Mouse (Mus musculus) liver, embryonic 12.5 days (tissue): ENCODE measurements around the gene Hjurp. TPM values are rescaled to one million over a fixed set of nuclear protein-coding genes. Genes with fewer than 3 reads are reported as not detected.
A peak's percentile ranks its signal among the peaks of the same experiment; 100 is the strongest.

Experiments used
- ATAC-seq: fragments of 200-750 bp; cut with Nextera tagmentation; 2 replicates; pipeline ENCODE4 v1.8.0; 2017; ENCODE audit warnings: moderate number of reproducible peaks, mild to moderate bottlenecking, moderate library complexity
- H3K27ac ChIP-seq: fragments of 300-500 bp; sonication (generic); 2 replicates; pipeline ENCODE4 v1.5.1; 2016; ENCODE audit warnings: mild to moderate bottlenecking
- H3K27me3 ChIP-seq: fragments of 300-500 bp; sonication (generic); replicated peaks from 2 replicates; pipeline ENCODE4 v1.6.1; 2016; ENCODE audit warnings: mild to moderate bottlenecking, moderate library complexity
- H3K36me3 ChIP-seq: fragments of 300-500 bp; sonication (generic); 2 replicates; pipeline ENCODE4 v1.6.1; 2016; ENCODE audit warnings: mild to moderate bottlenecking, moderate library complexity
- H3K4me1 ChIP-seq: fragments of 300-500 bp; sonication (generic); 2 replicates; pipeline ENCODE4 v1.6.1; 2016
- H3K4me2 ChIP-seq: fragments of 300-500 bp; sonication (generic); 2 replicates; pipeline ENCODE4 v1.6.1; 2016; ENCODE audit warnings: mild to moderate bottlenecking, moderate library complexity
- H3K4me3 ChIP-seq: fragments of 300-500 bp; sonication (generic); 2 replicates; pipeline ENCODE4 v1.5.1; 2016; ENCODE audit warnings: mild to moderate bottlenecking, moderate library complexity
- H3K9ac ChIP-seq: fragments of 300-500 bp; sonication (generic); 2 replicates; pipeline ENCODE4 v1.6.1; 2016; ENCODE audit warnings: mild to moderate bottlenecking, moderate library complexity
- H3K9me3 ChIP-seq: fragments of 300-500 bp; sonication (generic); replicated peaks from 2 replicates; pipeline ENCODE4 v1.6.1; 2016; ENCODE audit warnings: mild to moderate bottlenecking, moderate library complexity
- WGBS: fragments of 180-500 bp; shearing (Covaris S2); methylation state at CpG from one replicate; pipeline ENCODE4 v1.1.7; 2016; ENCODE audit not compliant: insufficient replicate concordance; 5-methylcytosine and 5-hydroxymethylcytosine counted together
- polyA plus RNA-seq: library from polyadenylated mRNA; unstranded; fragments of >200 nt; fragmentation: Nextera tagmentation; extraction: Ambion mirVana; gene quantifications from 2 replicates; pipeline ENCODE4 v1.2.1, GENCODE M21; 2016

Gene Hjurp
- polyA plus RNA-seq, 1 experiment from 2014 or later = 106 TPM

DNA sequence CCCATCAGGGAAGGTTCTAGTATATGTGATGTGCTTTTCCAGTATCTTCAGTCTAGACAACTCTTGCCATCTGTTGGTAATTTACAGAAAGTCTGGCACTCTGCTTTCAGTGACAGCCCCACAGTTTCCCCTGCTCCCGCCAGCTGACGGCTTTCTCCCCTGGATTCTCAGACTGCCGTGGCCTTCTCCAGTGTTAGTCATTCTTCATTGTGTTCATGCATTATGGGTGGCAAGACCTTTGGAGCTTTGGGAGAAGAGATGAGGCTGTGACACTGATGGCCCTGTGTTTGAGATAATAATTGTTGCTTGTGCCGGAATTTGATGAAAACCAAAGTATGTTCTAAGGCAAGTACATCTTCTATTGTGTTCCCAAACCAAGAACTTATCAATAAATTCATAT is 58.8 kb downstream of the Hjurp start:
- Histone ChIP-seq H3K4me1 (no peaks in the 10 kb centered on the region), H3K36me3 (no peaks in the 10 kb centered on the region), H3K9me3 (peaks cover 36% of the 10 kb centered on the region), H3K4me3 (no peak overlapping the region), H3K4me2 (no peak overlapping the region), H3K27me3 (no peaks in the 10 kb centered on the region), H3K27ac (no peak overlapping the region), H3K9ac (no peak overlapping the region)
- WGBS = 40% methylated on average over 4 of the region's 4 CpGs
- ATAC-seq = no peak

DNA sequence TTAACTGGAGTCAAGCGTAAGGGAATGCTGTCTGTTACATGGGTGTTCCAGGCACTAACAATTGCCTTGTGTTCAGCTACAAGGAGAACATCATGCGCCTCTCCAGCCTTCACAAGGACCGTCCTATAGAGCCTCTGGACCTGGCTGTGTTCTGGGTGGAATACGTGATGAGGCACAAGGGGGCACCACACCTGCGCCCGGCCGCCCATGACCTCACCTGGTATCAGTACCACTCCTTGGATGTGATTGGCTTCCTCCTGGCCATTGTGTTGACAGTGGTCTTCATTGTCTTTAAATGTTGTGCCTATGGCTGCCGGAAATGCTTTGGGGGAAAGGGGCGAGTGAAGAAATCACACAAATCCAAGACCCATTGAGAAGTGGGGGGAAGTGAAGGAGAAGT is 59.4 kb downstream of the Hjurp start:
- H3K36me3 ChIP-seq = no peaks in the 10 kb centered on the region
- H3K9ac ChIP-seq = no peak overlapping the region
- no peaks in the 10 kb centered on the region for H3K27me3 ChIP-seq
- H3K4me3 ChIP-seq = no peak overlapping the region
- no peak overlapping the region for H3K4me2 ChIP-seq
- H3K27ac ChIP-seq = no peak overlapping the region
- peaks cover 41% of the 10 kb centered on the region for H3K9me3 ChIP-seq
- H3K4me1 ChIP-seq = no peaks in the 10 kb centered on the region
- WGBS = 61% methylated on average over 9 of the region's 9 CpGs
- ATAC-seq = no peak

DNA sequence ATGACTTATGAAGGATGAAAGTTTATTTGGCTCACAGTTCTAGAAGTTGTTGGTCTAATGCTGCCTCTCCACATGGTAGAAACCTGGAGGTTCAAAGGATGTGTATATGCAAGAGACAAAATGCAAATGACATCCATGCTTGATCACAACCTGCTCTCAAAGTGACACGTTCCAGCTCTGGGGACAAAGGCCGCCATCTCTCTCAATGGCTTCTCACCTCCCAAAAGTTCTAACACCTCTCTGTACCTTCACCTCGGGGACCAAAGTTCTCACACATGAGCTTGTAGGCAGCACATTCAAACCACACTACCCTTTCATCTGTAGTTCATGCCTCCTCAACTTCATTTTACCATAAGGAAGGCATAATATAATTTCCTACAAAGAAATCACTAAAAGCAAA is 59.9 kb downstream of the Hjurp start:
- Histone ChIP-seq H3K9ac (no peak overlapping the region), H3K4me3 (no peak overlapping the region), H3K27ac (no peak overlapping the region), H3K4me2 (no peak overlapping the region), H3K36me3 (no peaks in the 10 kb centered on the region), H3K27me3 (no peaks in the 10 kb centered on the region), H3K9me3 (peaks cover 46% of the 10 kb centered on the region), H3K4me1 (no peaks in the 10 kb centered on the region)
- ATAC-seq = no peak
- 28% methylated on average over 3 of the region's 3 CpGs for WGBS

DNA sequence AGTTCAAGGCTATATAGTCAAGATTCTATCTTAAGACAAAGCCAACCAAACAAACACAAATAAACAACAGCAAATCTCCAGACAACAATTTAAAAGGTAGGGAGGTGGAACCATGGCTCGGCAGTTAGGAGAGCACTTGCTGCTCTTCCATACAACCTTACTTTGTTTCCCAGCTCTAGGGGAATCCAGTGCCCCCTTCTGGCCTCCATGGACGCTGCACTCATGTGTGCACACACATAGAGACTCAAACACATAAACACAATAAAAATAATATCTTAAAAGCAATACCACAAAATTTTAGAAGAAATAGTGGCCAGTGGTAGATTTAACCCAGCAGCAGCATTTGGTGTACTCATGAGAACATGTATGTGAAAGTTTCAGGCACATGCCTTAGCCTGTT is 60.3 kb downstream of the Hjurp start:
- no peak overlapping the region for H3K4me3 ChIP-seq
- H3K4me2 ChIP-seq = no peak overlapping the region
- H3K36me3 ChIP-seq = no peaks in the 10 kb centered on the region
- no peaks in the 10 kb centered on the region for H3K4me1 ChIP-seq
- no peak overlapping the region for H3K27ac ChIP-seq
- 47% methylated on average over 2 of the region's 2 CpGs for WGBS
- no peaks in the 10 kb centered on the region for H3K27me3 ChIP-seq
- H3K9ac ChIP-seq = no peak overlapping the region
- ATAC-seq = no peak
- peaks cover 50% of the 10 kb centered on the region for H3K9me3 ChIP-seq

DNA sequence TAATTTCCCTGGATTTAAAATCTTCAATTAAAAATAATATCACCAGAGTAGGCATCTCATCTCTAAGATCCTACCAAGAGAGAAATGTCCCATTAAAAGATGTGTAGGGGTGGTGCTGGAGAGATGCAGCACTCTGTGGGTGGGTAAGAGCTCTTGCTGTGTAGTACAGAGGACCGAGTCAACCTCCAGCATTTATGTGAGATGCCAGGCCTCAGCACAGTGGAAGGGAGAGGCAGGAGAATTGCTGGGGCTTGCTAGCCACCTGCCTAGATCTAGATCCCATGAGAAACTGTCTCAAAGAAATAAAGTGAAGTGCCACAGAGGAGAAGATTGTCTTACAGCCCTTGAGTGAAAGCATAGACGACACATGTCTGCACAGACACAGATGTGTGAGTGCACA is 60.9 kb downstream of the Hjurp start:
- peaks cover 55% of the 10 kb centered on the region for H3K9me3 ChIP-seq
- no peaks in the 10 kb centered on the region for H3K4me1 ChIP-seq
- no peak for ATAC-seq
- H3K27ac ChIP-seq = no peak overlapping the region
- H3K36me3 ChIP-seq = no peaks in the 10 kb centered on the region
- H3K4me3 ChIP-seq = no peak overlapping the region
- H3K27me3 ChIP-seq = no peaks in the 10 kb centered on the region
- H3K4me2 ChIP-seq = no peak overlapping the region
- no peak overlapping the region for H3K9ac ChIP-seq
- 45% methylated on average over 2 of the region's 2 CpGs for WGBS

DNA sequence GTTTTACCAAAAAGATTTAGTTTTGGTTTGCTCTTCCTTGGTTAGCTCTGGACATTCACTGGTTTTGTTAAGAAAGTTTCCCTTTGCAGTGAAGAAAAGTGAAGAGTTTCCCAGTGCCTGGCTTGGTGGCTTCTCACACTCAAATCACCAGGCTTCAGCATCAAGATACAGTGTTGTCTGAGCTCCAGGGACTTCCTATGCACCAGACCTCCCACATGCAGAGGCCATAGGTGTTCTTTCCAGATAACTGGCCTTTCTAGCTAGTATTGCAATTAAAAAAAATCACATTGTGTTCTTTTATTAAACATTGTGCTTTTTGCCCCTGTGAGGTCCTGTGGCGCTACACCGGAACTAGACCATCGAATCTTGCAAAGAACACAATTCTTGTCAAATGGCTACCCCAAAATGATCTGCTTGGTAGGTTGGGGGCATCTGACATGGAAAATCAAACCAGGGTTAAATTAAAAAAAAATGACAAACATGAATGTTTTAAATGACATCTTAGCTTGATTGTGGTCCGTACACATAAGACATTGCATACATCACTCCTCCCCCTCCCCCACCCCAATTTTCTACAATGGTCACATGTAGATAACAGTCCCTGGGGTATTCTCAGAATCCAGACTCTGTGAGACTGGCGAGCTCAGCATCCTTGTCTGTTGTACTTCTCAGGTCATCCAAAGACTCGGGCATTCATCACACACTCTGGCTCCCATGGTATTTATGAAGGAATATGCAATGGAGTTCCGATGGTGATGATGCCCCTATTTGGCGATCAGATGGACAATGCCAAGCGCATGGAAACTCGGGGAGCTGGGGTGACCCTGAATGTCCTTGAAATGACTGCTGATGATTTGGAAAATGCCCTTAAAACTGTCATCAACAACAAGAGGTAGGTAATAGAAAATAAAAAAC is 61.7 kb downstream of the Hjurp start:
- H3K9ac ChIP-seq = no peak overlapping the region
- H3K9me3 ChIP-seq = peaks cover 55% of the 10 kb centered on the region
- no peak for ATAC-seq
- H3K27ac ChIP-seq = no peak overlapping the region
- H3K27me3 ChIP-seq = no peaks in the 10 kb centered on the region
- no peaks in the 10 kb centered on the region for H3K36me3 ChIP-seq
- H3K4me3 ChIP-seq = no peak overlapping the region
- H3K4me2 ChIP-seq = no peak overlapping the region
- 57% methylated on average over 10 of the region's 10 CpGs for WGBS
- H3K4me1 ChIP-seq = no peaks in the 10 kb centered on the region

DNA sequence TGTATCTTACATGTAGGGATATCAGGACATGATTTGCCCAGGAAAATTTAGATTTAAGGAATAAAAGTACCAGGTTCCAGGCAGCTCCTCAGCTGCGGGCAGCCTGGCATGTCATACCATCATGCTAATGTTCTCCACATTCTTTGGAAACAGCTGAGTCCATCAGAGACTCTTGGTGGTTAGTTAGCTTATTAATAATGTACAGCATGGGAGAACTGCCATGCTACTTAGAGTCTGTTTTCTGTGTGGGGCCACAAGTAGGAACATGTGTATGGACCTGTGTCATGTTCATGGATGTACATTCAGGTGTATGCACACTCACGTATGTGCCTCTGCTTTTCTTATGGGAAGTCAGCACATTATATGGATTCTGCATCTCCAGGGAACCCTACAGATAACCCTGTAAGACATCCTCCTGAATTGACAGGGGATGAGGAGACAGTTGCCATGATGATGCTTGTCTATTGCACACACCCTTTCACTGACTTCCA is 62.9 kb downstream of the Hjurp start:
- no peaks in the 10 kb centered on the region for H3K4me1 ChIP-seq
- H3K27ac ChIP-seq = no peak overlapping the region
- H3K27me3 ChIP-seq = no peaks in the 10 kb centered on the region
- WGBS = 62% methylated on average over 2 of the region's 2 CpGs
- no peak overlapping the region for H3K4me3 ChIP-seq
- H3K9me3 ChIP-seq = peaks cover 55% of the 10 kb centered on the region
- no peak overlapping the region for H3K4me2 ChIP-seq
- no peaks in the 10 kb centered on the region for H3K36me3 ChIP-seq
- no peak overlapping the region for H3K9ac ChIP-seq
- ATAC-seq = no peak

DNA sequence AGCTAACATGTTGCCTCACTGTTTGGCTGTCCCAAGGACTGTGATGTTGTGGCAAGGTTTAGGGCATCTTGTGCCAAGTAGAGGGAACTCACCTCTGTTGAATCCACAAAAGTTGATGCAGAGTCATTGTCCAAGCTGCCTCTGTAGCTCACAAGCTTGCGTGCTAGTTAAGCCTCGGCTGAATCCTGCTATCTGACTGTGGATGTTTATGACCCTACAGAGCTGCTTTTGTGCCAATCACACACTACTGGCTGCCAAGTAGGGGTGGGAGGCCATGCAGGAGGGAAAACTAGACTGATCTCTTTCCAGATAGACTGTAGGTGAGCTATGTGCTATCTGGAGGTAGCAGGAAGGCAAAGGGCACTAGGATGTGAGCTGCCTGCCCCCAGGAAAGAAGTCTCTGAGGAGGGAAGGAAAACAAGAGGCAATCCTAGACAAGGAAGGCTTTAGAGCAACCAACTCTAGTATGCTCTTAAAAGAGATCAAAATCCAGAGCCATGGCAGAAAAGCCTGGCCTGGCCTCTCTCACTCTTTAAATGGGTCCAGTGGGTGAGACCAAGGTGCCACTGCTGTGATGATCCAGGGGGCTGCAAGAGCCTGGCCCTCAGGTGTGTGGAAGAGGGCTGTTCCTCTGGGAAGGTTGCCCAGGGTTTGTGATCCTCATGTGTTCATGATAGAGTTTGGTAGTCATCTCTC is 63.5 kb downstream of the Hjurp start:
- H3K9ac ChIP-seq = no peak overlapping the region
- H3K4me3 ChIP-seq = no peak overlapping the region
- no peaks in the 10 kb centered on the region for H3K36me3 ChIP-seq
- peaks cover 55% of the 10 kb centered on the region for H3K9me3 ChIP-seq
- H3K27ac ChIP-seq = no peak overlapping the region
- peak; percentile 9; the same call in 1 of the 2 replicates for ATAC-seq
- WGBS = 65% methylated on average over 2 of the region's 2 CpGs
- no peaks in the 10 kb centered on the region for H3K4me1 ChIP-seq
- H3K27me3 ChIP-seq = no peaks in the 10 kb centered on the region
- no peak overlapping the region for H3K4me2 ChIP-seq

DNA sequence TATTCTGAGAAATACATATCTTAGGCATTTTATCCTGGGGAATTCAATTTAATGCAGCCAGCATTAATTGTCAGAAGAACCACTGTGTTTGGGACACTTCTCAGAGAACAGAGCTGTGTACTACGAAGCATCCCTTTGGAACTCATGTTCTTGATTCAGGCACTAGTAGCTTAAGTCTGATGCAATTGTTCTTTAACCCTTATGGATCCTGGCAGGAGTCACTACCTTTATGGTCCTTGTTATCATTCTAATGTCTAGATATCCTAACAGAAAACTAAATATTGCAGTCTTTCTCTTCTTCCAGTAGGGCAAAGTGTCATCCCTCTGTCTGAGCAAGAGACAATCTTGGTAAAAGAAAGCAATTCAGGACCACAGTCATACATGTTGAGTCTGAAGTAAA is 64.4 kb downstream of the Hjurp start:
- Histone ChIP-seq H3K27ac (no peak overlapping the region), H3K4me1 (peaks cover 6% of the 10 kb centered on the region; the same call in 1 of the 2 replicates), H3K4me3 (no peak overlapping the region), H3K4me2 (no peak overlapping the region), H3K27me3 (no peaks in the 10 kb centered on the region), H3K9me3 (peaks cover 55% of the 10 kb centered on the region), H3K9ac (no peak overlapping the region), H3K36me3 (no peaks in the 10 kb centered on the region)
- no peak for ATAC-seq
- WGBS = 56% methylated on average over 1 of the region's 1 CpGs

Other genes starting within 250 kb of the Hjurp start
- gene Ugt1a10, start 222.2 kb downstream of the Hjurp start, polyA plus RNA-seq = not detected in 2 replicates
- 0.10 and 0.14 TPM in 2 replicates for gene Ugt1a9, start 206.8 kb downstream of the Hjurp start, polyA plus RNA-seq
- not detected in 2 replicates for gene Ugt1a8, start 189.8 kb downstream of the Hjurp start, polyA plus RNA-seq
- 1.1 and 1.2 TPM in 2 replicates for gene Ugt1a7c, start 182.6 kb downstream of the Hjurp start, polyA plus RNA-seq
- 0.42 and 0.67 TPM in 2 replicates for gene Ugt1a6b, start 174.4 kb downstream of the Hjurp start, polyA plus RNA-seq
- 1.3 and 2.1 TPM in 2 replicates for gene Ugt1a6a, start 142.8 kb downstream of the Hjurp start, polyA plus RNA-seq
- gene Ugt1a5, start 111.6 kb downstream of the Hjurp start, polyA plus RNA-seq = not detected in 2 replicates
- not detected in 2 replicates for gene Ugt1a2, start 77.0 kb downstream of the Hjurp start, polyA plus RNA-seq
- 11.9 and 13.8 TPM in 2 replicates for gene Dnajb3, start 71.9 kb downstream of the Hjurp start, polyA plus RNA-seq
- not detected in 2 replicates for gene Ugt1a1, start 65.7 kb downstream of the Hjurp start, polyA plus RNA-seq
- 0.46 and 0.61 TPM in 2 replicates for gene Mroh2a, start 50.6 kb downstream of the Hjurp start, polyA plus RNA-seq
- not detected in 2 replicates for gene Trpm8, start within 50 bp of the Hjurp start, polyA plus RNA-seq
- gene Spp2, start 129.3 kb upstream of the Hjurp start, polyA plus RNA-seq = 105 and 113 TPM in 2 replicates
- gene Glrp1, start 232.4 kb upstream of the Hjurp start, polyA plus RNA-seq = 0.24 TPM in 1 of 2 replicates, not detected in the other